Mouse (Mus musculus): ENCODE data around the gene Kazald1. TPM values are rescaled to one million over a fixed set of nuclear protein-coding genes. Genes with fewer than 3 reads are reported as not detected.

The Kazald1 gene
- polyA plus RNA-seq, 1 experiment: not detected

DNA sequence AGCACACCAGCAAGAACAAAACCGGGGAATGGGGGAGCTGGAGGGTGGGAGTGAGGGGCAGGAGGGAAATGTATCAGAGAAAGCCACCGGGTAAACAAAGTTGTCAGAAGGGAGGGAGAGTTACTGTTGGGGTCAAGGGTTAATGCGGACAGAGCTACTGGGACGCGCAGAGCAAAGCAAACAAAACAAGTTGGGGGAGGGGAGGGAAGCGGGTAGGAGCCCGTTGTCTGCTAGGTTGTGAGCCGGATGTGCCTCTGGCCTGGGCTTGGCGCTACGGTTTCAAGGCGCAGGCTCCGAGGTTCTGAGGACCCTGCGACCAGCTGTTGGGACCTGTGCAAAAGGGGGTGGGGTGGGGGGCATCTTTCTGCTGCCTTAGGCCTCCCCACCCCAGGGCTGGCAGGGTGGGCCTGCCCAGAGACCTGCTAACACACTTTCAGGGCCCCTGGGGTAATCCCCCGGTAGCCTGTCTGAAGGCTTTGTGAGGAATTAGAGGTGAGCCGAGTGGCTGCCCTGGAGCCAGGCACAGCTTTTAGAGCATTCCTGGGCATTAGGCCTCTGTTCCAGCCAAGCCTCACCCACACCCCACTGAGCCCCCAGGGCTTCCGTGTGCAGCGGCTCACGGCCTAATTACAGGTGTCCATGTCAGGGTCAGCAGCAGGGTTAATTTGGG lies 38.9 kb downstream of the Kazald1 start:
- WGBS: 26% methylated on average over 18 of the region's 18 CpGs
- Histone ChIP-seq H3K4me1 (ENCODE audit: control insufficient read depth, insufficient read depth, low read length) (no peaks in the 10 kb centered on the region), H3K4me3 (ENCODE audit: insufficient read depth, low read depth, low read length) (no peak overlapping the region), H3K27ac (ENCODE audit: insufficient read depth, low read depth, low read length) (no peak overlapping the region)
- TF ChIP-seq POLR2A (IDR thresholded peaks at IDR 0.05; ENCODE audit: insufficient read depth, low read depth, low read length) (no peak), CTCF (IDR thresholded peaks at IDR 0.05; ENCODE audit: insufficient read depth, low read depth, low read length) (no peak)

DNA sequence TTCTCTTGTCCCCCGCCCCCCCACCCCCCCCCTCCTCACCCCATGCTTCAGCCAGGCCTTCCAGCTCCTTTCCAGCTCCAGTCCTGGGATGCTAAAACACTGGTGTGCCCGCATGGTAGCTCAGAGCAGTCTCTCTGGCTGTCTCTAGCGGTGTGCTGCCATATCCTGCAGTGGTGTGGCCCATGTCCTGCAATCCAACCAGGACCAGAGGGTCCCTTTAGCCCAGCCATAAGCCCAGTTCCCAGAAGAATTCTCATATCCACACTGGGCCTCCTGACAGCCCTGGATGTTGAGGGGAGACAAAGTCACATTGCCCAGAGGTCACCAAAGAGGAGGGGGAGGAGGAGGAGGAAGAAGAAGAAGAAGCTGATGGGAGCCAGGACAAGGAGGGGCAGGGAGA lies 39.7 kb downstream of the Kazald1 start:
- no peak overlapping the region for H3K4me3 ChIP-seq (ENCODE audit: insufficient read depth, low read depth, low read length)
- no peak overlapping the region for H3K27ac ChIP-seq (ENCODE audit: insufficient read depth, low read depth, low read length)
- H3K4me1 ChIP-seq (ENCODE audit: control insufficient read depth, insufficient read depth, low read length): no peaks in the 10 kb centered on the region
- WGBS: 55% methylated on average over 3 of the region's 3 CpGs
- TF ChIP-seq CTCF (IDR thresholded peaks at IDR 0.05; ENCODE audit: insufficient read depth, low read depth, low read length): no peak
- TF ChIP-seq POLR2A (IDR thresholded peaks at IDR 0.05; ENCODE audit: insufficient read depth, low read depth, low read length): no peak

DNA sequence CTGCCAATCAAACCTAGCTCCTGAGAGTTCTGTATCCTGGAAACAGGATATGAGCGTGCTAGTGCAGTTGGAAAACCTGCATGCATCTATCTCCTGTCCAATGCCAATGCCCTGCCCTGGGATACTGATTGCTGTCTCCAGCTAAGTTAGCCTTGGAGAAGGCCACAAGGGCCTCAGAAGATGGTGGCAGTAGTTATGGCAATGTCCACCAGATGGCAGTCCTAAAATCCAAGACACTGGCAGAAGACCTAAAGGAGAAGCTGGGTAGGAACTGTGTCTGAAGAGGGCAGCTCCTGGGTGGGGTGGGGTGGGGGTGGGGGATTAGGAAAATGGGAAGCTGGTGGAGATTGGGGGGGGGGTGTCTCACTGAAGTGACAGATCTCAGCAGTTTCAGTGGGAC lies 41.8 kb downstream of the Kazald1 start:
- H3K4me3 ChIP-seq (ENCODE audit: insufficient read depth, low read depth, low read length): no peak overlapping the region
- H3K27ac ChIP-seq (ENCODE audit: insufficient read depth, low read depth, low read length): no peak overlapping the region
- no peak for TF ChIP-seq CTCF (IDR thresholded peaks at IDR 0.05; ENCODE audit: insufficient read depth, low read depth, low read length)
- no peak for TF ChIP-seq POLR2A (IDR thresholded peaks at IDR 0.05; ENCODE audit: insufficient read depth, low read depth, low read length)
- H3K4me1 ChIP-seq (ENCODE audit: control insufficient read depth, insufficient read depth, low read length): no peaks in the 10 kb centered on the region
- 88% methylated on average over 1 of the region's 1 CpGs for WGBS

Other genes starting within 250 kb of the Kazald1 start
- not detected in 2 replicates for gene Slf2, start 144.1 kb upstream of the Kazald1 start, polyA plus RNA-seq (2012; ENCODE audit: insufficient read depth, insufficient read length, low replicate concordance, missing spikeins)
- gene Sema4g, start 86.1 kb upstream of the Kazald1 start, polyA plus RNA-seq (2012; ENCODE audit: insufficient read depth, insufficient read length, low replicate concordance, missing spikeins): 101 TPM in 1 of 2 replicates, not detected in the other
- gene Twnk, start 69.6 kb upstream of the Kazald1 start, polyA plus RNA-seq (2012; ENCODE audit: insufficient read depth, insufficient read length, low replicate concordance, missing spikeins): not detected in 2 replicates
- gene Mrpl43, start 68.8 kb upstream of the Kazald1 start, polyA plus RNA-seq (2012; ENCODE audit: insufficient read depth, insufficient read length, low replicate concordance, missing spikeins): not detected in 2 replicates
- gene Lzts2, start 60.8 kb upstream of the Kazald1 start, polyA plus RNA-seq (2012; ENCODE audit: insufficient read depth, insufficient read length, low replicate concordance, missing spikeins): not detected in 2 replicates
- not detected in 2 replicates for gene Pdzd7, start 29.5 kb upstream of the Kazald1 start, polyA plus RNA-seq (2012; ENCODE audit: insufficient read depth, insufficient read length, low replicate concordance, missing spikeins)
- gene Sfxn3, start 27.7 kb upstream of the Kazald1 start, polyA plus RNA-seq (2012; ENCODE audit: insufficient read depth, insufficient read length, low replicate concordance, missing spikeins): not detected in 2 replicates
- not detected in 2 replicates for gene Tlx1, start 75.4 kb downstream of the Kazald1 start, polyA plus RNA-seq (2012; ENCODE audit: insufficient read depth, insufficient read length, low replicate concordance, missing spikeins)
- not detected in 2 replicates for gene Lbx1, start 160.6 kb downstream of the Kazald1 start, polyA plus RNA-seq (2012; ENCODE audit: insufficient read depth, insufficient read length, low replicate concordance, missing spikeins)

Measured in olfactory bulb, adult 2 months (tissue).